Mouse (Mus musculus) testis, adult 2 months (tissue): ENCODE measurements around the gene B4galt2.

Experiments used
- CTCF ChIP-seq: fragments of 200-500 bp; IDR thresholded peaks from 2 replicates; pipeline ENCODE4 v1.5.1; 2012; ENCODE audit warnings: low read depth, mild to moderate bottlenecking, inconsistent platforms, low read length, moderate library complexity; ENCODE audit not compliant: control insufficient read depth, insufficient read depth, insufficient replicate concordance
- POLR2A ChIP-seq: fragments of 200-500 bp; IDR thresholded peaks from 2 replicates; pipeline ENCODE4 v1.6.1; 2012; ENCODE audit warnings: low read depth, mild to moderate bottlenecking, inconsistent platforms, low read length, moderate library complexity; ENCODE audit not compliant: control insufficient read depth

GRCm38 (mm10) chr4:117912685-117913273, 29.5 kb upstream of the B4galt2 start:
- no peak for TF ChIP-seq CTCF
- TF ChIP-seq POLR2A: no peak
